Mouse (Mus musculus) gastrocnemius, postnatal 14 days (tissue): ENCODE measurements around the gene Togaram2. TPM values are rescaled to one million over a fixed set of nuclear protein-coding genes. Genes with fewer than 3 reads are reported as not detected.

Source experiments
- DNase-seq: peaks from one replicate; pipeline ENCODE4 v3.0.0; 2021; ENCODE audit warnings: mixed read lengths
- intact Hi-C: fragments of 180-260 bp; cut with DNase I; formaldehyde crosslinking; loops from one replicate; pipeline ENCODE4 v1.15.1; 2025; ENCODE audit warnings: low total_unique reads
- total RNA-seq, 2 experiments: library from RNA; stranded (reverse); gene quantifications; 2 replicates each; pipeline ENCODE4 v1.2.3; 2021

Gene Togaram2
- total RNA-seq, 2 experiments from 2014 or later = 0.82 to 1.1 TPM

DNA sequence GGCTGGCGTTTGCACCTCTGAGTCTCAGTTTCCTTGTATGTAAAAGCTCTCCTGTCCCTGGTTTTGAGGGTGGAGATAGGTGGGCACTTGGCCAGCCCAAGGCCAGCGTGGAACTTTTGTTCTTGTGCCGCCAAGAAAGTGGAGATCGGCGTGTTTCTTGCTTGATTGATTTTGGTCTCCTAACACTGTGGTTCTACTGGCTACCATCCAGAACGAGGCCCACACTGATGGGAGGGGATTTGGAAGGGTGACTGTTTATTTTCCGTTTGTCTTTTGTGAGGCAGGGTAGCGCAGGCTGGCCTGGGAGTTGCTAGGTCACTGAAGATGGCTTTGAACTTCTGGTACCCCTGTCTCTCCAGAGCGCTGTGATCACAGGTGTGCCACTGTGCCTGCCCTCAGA lies 875 bp downstream of the Togaram2 start:
- intact Hi-C loops = no loop called here
- no peak for DNase-seq

DNA sequence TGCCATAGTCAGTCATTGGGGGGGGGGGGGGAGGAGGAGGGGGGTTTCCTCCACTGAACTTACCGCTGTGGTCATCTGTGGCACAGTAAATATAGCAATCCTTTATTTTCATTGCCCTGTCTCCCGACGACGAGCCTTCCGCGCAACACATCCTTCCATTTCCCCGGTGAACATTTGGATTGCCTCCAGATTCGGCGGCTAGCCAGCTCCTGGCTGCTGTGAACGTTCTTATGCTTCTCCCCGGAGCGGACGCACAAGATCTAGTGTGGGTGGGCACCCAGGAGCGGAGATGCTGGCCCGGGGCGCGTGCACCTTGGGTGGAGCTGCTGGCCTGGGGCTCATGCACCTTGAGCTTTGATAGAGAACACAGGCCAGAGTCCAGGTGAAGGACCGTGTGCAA lies 1.8 kb downstream of the Togaram2 start:
- no peak for DNase-seq
- intact Hi-C loops = no loop called here

DNA sequence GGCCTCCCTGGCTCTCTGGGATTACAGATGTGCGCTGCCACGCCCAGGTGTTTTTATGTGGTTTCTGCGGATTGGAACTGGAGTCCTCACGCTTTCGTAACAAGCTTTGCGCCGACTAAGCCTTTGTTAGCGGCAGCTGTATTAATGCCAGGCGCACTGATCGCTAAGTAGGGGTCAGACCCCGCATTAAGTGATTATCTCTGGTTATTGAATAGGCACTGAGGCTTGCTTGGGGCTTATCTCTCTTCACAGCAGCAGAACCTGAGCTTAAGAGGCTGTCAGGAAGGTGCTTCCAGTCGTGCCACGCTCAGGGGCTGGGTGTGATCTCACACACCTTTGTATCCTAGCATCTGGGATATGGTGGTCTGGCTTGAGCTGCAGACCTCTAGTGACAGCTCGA lies 8.6 kb downstream of the Togaram2 start:
- intact Hi-C loops = no loop called here
- DNase-seq = no peak

DNA sequence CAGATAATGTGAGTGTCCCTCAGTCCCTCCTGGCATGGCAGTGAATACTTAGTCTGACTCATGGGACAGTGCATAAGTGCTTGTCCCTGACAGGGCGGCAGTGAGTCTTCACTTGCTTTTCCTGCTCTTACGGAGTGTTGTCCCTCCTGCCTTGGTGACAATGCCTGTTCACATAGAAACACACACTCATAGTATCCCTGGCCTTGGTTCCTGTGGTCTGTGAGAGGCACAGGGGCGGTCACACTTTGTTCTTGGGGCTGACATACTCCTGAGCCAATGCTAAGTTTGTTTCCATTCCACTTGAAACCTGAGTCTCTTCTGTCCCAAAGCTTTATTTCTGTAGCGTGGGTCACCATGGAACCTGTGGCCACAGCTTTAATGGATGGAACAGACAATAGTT lies 9.3 kb downstream of the Togaram2 start:
- no peak for DNase-seq
- intact Hi-C loops = no loop called here

DNA sequence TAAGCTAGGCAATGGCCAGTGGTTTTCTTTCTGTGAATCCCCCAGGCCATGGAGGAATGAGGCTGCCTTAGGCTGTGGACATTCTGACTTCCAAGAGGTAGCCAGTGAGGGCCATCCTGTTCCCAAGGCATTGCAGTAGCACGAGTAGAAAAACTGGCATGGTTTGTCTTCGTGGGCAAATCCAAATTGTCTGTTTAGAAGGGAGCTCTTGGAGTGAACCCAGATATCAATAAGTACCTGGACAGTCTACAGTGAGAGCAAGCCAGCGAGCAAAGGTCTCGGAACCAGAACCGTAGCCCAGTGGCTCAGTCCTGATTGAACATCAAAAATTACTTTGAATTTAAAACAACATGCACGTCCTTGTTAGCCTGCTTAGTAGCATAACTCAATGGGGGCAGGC lies 10.2 kb downstream of the Togaram2 start:
- intact Hi-C loops = no loop called here
- no peak for DNase-seq

DNA sequence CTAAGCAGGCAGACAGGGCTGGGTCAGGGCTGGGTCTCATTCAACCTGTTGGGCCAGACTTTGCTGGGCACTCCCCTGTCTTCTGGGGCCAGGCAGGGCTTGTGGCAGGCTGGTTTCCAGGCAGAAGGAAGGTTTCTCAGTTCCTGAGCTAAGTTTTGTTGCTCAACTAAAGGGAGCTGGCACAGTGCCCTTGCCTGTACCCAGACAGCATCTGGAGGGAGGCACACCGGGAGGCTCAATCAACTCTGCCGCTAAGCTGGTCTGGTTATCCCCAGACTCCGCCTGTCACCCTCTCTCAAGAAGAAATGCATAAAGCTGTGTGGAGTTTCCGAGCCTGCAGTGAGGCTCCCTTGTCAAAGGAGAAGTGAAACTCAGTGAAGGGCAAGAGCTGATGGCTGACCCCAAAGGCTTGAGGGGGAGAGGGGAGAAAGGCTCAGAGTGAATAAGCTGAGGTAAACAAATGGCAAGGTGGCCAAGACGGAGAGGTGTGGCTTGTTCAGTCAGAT lies 11.1 kb downstream of the Togaram2 start:
- DNase-seq = no peak
- intact Hi-C loops = no loop called here

DNA sequence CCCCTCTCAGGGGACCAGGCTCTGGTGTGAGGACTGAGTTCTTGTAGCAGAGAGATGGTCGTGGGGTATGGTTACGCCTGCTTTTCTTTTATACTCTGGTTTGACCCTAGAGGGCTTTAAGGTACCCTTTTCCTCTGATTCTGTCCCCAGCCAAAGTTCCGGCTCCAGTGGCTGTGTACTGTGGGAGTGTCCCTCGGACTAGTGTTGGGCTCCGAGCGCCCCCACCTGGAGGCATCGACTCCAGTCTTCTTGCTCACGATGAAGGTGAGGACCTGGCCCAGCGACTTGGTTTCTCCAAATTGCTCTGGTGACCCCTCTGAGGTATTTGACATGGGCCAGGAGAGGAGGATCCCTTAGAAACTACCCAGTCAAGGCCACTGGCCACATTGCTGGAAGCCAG lies 14.4 kb downstream of the Togaram2 start:
- intact Hi-C loops = no loop called here
- DNase-seq = no peak

DNA sequence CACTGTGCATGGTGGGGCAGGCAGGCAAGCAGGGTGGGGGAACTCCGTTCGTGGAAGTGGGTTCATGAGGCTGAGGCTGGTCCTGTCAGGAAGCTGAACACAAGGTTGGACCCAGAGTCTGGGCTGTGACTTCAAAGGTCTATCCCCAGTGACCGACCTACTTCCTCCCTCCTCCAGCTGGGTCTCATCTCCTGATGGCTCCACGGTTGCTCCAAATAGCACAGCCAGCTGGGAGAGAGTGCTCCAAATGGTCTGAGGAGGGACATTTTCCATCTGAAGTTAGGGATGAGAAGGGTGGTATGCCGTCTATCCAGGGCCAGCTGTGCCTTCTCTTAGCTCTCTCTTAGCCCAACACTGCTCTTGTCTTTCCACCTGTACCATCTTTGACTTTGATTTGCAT lies 16.8 kb downstream of the Togaram2 start:
- intact Hi-C loops = no loop called here
- DNase-seq = no peak

DNA sequence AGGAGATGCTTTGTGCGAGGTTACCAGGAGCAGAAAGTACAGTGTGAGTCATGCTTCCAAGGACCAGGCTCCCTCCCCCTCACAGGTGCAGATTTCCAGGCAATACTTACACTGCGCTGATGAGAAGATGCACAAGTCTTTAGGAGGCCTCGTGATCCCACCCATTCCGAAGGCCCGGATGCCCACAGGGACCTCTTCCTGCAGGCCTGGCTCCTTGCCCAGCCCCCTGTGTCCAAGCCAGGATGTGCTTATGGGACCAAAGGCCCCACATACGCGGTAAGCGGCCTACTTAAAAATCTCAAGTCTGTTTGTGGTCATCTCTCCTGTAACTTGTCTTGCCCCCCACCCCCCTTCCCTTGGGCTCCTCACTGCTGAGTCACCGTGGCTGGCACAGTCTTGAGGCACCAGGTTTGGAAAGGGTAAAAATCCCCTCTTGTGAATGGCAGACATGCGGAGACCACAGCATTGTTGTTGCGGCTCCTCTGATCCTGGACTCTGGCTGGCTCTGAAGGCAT lies 18.4 kb downstream of the Togaram2 start:
- intact Hi-C loops = no loop called here

DNA sequence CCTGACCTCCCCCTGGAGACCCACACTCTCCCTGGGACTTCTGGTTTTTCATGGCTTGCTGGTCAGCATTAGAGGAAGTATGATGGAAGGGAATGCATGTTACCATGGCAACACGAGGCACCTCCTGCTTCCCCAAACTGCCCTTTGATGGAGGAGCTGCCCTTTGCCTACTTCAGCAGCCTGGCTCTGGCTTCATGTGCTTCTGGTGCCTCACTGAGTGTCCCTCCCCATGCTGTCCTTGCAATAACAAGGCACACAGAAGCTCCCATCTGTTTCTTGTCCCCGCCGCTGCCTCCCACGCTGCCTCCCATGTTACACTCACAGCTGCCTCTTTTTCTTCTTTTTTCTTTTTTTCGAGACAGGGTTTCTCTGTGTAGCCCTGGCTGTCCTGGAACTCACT lies 20.3 kb downstream of the Togaram2 start:
- DNase-seq = no peak
- intact Hi-C loops = no loop called here

More for the DNA sequence above, 18.4 kb downstream of the Togaram2 start:
- DNase-seq = no peak

DNA sequence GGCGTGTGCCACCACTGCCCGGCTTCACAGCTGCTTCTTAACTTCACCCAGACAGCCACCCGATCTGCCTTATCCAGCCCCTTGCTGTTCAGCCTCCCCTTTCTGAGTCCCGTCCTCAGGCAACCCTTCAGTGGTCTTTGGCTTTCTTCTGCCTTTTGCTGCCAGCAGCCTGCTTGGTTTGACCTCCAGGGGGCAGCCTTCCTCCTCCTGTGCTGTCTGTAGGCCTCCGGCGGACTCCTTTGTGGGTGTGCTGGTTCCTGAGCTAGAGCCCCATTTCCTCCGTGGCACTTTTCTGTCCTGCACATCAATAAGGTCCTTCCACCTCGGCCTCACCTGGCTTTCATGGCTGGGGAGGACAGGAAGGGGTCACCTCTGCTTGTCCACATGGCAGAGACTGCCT lies 20.7 kb downstream of the Togaram2 start:
- DNase-seq = no peak
- intact Hi-C loops = no loop called here

DNA sequence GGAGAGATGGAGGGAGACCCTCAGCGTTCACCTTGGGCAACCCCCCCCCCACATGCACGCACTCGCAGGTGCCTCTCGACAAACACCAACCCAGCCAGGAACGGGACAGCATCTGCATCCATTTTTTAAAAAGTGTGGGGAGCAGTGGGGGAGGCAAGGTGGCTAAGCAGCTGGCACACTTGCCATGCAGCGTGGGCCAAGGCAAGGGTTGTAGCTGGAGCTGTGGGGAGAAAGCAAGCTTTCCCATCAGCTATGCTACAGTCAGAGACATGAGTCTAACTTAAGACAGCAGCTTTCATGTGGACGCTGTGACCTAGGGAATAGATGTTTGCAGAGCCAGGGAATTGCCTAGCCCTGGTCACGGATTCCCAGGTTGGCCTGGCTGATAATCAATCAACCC lies 22.1 kb downstream of the Togaram2 start:
- intact Hi-C loops = no loop called here
- no peak for DNase-seq

DNA sequence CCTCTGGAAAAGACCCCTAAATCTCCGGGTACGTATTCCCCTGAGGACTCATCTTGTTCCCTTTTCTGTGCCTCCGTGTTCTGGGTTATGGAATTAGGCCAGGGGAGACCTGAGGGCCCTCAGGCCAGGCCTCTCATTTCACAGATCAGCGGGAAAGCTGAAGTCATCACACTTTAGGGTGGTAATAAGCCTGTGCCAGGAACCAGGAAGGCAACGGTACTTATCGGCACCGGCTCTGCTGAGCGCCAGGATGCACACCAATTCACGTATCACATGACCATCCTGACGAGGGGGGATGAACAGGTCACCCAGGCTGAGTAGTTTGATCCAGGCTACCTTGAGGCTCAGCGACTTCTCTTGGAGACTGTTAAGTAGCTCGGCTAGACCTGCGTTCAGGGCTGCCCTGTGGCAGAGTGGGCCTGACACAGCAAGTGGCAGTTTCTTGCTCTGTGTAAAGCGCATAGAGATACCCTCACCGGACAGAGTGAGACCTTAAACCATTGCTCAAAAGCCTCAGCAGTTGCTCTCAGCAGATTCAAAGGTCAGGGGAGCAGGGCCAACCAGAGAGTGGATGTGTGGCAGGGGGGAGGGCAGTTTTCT lies 22.8 kb downstream of the Togaram2 start:
- no peak for DNase-seq
- intact Hi-C loops = no loop called here

DNA sequence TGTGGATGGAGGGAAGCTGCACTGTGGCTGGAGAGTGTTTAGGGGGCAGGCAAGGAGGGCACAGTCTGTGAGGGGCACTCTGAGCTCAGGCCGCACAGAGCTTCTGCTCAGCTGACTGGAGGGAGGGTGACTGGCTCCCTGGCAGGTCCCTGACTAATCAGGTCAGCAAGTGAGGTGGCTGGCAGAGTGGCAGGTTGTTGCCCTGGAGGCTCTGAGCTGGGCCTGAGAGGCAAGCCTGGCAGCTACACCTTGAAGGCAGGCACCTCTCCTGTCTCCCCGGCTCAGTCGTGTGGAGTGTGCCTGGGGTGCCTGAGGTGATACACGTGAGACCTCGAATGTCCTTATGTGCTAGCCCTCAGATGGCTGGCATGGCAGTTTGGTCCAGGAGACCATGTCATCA lies 23.3 kb downstream of the Togaram2 start:
- intact Hi-C loops = no loop called here
- DNase-seq = no peak

DNA sequence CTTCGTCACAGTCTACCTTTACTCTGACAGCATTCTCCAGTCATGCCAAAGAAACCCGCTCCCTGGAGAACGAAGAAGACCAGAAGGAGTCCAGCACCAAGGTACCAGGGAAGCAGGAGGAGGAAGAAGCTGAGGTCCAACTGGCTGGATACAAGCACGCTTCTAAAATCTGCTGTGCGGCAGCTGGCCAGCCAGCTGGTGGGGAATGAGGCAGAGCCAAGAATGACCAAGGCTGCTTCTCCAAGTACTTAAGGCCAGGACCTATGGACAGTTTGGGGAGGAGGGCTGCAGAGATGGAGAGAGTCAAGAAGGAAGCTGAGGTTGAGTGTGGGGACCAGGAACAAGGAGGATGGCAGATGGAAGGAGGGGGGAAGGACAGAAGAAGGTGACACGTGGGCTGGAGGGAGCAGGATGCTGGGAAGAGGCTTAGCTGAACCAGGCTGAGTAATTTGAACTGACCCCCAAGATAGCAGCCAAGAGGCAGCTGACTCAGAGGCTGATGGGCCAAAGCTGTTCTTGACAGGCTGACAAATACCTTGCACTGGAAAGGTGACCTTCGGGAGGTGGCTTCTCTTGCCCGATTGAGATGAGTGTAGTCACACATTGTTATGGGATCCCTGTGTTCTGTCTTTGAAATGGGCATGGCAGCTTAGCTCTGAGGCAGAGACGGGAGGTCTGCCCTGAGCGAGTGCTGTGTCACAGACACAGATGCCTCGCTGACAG lies 25.0 kb downstream of the Togaram2 start:
- DNase-seq = peak; percentile 39
- intact Hi-C loops = no loop called here

DNA sequence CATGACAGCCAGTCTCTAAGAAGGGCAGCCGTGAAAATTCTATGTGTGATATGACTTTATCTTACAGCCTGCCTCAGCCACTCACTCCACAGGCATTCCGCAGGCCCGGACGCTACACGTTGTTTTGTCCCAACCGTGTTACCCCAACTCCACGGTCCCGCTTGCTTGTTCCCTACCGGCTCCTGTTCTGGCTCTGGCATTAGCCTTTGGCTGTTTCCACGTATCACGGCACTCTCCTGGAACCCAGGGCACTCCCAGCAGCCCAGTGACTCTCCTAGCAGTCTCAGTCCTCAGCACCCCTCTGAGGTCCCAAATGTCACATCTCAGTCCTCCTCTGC lies 25.5 kb downstream of the Togaram2 start:
- intact Hi-C loops = no loop called here
- no peak for DNase-seq

DNA sequence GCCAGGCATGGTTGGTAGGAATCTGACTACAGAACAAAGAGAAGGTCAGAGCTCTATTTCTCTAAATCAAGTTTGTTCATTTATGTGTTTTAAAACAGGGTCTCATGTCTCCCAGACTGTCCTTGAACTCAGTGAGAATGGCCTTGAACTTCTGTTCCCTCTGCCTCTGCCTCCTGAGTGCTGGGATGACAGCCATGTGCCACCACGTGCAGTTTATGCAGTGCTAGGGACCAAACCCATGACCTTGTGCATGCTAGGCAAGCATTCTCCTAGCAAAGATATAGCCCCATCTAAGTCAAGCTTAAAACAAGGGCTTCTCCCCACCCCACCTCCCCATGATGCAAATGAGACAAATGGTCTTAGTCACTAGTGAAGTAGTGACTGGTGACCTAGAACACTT lies 32.1 kb downstream of the Togaram2 start:
- intact Hi-C loops = loop anchor here (5.0 kb wide), 1 partner anchor 1292 kb away; no protein-coding TSS in a partner anchor
- DNase-seq = no peak

DNA sequence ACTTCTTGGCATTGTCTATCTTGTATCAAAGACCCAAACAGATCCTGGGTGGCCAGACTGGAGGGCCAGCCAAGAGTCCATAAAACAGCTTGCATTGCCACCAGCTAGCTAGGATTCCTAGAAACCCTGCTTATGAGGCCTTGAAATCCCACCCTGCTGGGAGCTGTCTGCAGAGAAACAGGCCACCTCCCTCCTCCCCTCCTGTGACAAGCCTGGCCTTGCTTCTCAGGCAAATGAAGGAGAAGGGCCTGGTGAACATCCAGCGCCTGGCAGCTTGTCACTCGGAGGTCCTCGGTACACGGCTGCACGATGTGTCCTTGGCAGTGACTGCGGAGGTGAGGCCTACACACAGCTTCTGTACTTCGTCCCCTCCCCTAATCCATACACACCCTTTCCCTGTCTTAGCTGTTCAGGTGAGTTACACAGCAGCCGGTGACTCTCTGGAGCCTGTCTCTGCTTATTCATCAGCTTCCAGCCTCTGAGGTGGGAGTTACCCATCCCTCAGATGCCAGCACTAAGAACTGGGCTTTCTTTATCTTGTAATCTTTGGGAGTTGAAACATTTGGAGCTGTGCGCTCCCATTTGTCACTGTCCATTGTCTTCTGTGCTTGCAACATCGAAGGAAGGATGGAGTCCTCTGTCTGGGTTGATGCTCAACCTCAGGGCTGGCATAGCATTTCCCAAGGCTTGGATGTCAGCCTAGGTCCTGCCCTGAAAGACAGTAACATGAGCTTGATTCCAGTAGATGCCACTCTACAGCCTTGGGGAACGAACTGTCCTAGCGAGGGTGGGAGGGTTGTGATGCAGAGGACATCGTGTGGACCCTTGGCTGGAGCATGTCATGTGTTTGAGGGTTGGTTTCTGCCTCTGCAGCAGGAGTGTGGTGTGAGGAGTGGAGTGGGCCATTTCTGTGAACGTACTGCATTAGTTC lies 32.8 kb downstream of the Togaram2 start:
- intact Hi-C loops = loop anchor here (5.0 kb wide), 1 partner anchor 1291 kb away; no protein-coding TSS in a partner anchor
- DNase-seq = no peak

DNA sequence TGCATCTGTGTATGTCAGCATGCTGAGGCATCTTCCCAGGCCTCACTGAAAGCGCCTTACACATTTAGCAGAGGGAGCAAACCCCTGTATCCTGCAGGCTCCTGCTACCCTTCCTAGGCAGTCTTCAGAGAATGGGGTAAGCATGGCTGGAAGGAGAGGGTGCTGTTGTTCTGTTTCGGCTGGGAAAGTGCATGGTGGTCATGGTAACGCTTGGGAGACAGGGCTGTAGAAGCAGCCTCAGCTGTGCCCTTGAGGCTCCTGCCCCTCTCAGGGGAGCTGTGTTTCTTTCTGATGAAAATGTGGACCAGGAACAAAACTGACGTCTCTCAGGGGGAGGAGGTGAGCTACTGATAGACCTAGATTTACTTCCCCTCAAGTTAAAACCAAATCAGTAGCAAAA lies 34.7 kb downstream of the Togaram2 start:
- intact Hi-C loops = loop anchor here (5.0 kb wide), 1 partner anchor 1290 kb away; no protein-coding TSS in a partner anchor
- no peak for DNase-seq

DNA sequence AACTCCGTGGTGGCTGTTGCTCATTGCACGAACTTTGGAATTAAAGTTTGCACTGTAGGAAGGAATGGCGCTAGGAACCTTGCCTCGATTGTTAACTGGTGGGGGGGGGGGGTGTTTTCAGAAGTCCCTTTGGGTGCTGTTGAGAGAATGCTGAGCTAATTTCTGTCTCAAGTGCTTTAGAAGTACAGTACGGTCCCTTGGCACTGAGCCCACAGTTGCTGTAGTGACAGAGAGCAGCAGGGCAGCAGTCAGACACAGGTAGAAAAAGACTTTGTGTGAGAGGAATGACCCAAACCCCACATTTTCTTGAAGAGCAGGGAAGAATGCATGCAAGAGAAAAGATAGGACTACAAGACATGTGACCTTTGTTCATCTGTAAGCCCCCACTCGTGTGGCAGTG lies 39.2 kb downstream of the Togaram2 start:
- intact Hi-C loops = no loop called here
- no peak for DNase-seq
